ENCODE assay signal across 8 mouse cellular contexts in genomic region chr3:31790342-31790970, GRCm38 (mm10).
DNase-seq lines count a peak whose midpoint lies in the region; ATAC-seq lines count a peak whose summit lies in the region.
"Had no signal": no experiment of that assay in that cellular context is flagged by ENCODE, and none has a peak within 500 bp of the region (broad histone marks: within the 10 kb centered on the region; RNA-seq: fewer than 3 reads in every experiment).

No protein-coding gene starts in this region.

- H3K9me3 ChIP-seq in midbrain, embryonic 12.5 days, result no peaks in the 10 kb centered on the region
- H3K9me3 ChIP-seq: megakaryocyte, embryonic 14.5 days had no signal

- H3K4me2 ChIP-seq in midbrain, embryonic 12.5 days (replicated peaks), result no peak overlapping the region

- H3K27ac ChIP-seq in midbrain, embryonic 12.5 days (replicated peaks), result no peak overlapping the region

- peak; percentile 17 for DNase-seq in thymus, postnatal 0 days (ENCODE audit: low spot score)
- no peak for DNase-seq in thymus, postnatal 36 days
- DNase-seq in cerebellum, adult 11-12 months, result peak; percentile 3
- DNase-seq in layer of hippocampus, adult 8-10 months (ENCODE audit: low spot score in 2 of 2), result peak; percentile 15 to 48
- no peak for DNase-seq in spleen, adult 18-20 months

- peak; percentile 79 for ATAC-seq in frontal cortex, adult (ENCODE audit: low TSS enrichment)
- ATAC-seq in midbrain, embryonic 12.5 days (ENCODE audit: low FRiP score, low read depth), result peak; percentile 76

- no peak overlapping the region for H3K4me3 ChIP-seq in midbrain, embryonic 12.5 days
- H3K4me3 ChIP-seq: megakaryocyte, embryonic 14.5 days had no signal

- H3K9ac ChIP-seq in midbrain, embryonic 12.5 days (replicated peaks), result no peak overlapping the region

- H3K36me3 ChIP-seq in midbrain, embryonic 12.5 days, result no peaks in the 10 kb centered on the region

- no peaks in the 10 kb centered on the region for H3K4me1 ChIP-seq in midbrain, embryonic 12.5 days
- H3K4me1 ChIP-seq: megakaryocyte, embryonic 14.5 days had no signal

- 37% methylated on average over 4 of the region's 4 CpGs for WGBS in midbrain, embryonic 12.5 days

- H3K27me3 ChIP-seq in midbrain, embryonic 12.5 days, result no peaks in the 10 kb centered on the region
- H3K27me3 ChIP-seq: megakaryocyte, embryonic 14.5 days had no signal

Comparison
In these comparisons a context has a peak if more than half of its experiments do, and no peak if none do; other contexts are left out.
1. DNase-seq: peak in thymus, postnatal 0 days (single experiment), cerebellum, adult 11-12 months (single experiment) and layer of hippocampus, adult 8-10 months (2 of 2); none in thymus, postnatal 36 days (0 of 2) and spleen, adult 18-20 months (0 of 2).